Mouse (Mus musculus) C2C12 (cell line): Measurements from ENCODE around the gene Olfr67. TPM values are rescaled to one million over a fixed set of nuclear protein-coding genes. Genes with fewer than 3 reads are reported as not detected.
"Not testable (repeated sequence)": the region's sequence is repeated elsewhere in the genome, so short reads cannot be mapped to it uniquely, and the experiment has no call there.

Experiments
- H3K27me3 ChIP-seq: one replicate; pipeline ENCODE4 v1.6.1; 2011; ENCODE audit not compliant: control insufficient read depth, insufficient read depth, insufficient read length
- H3K36me3 ChIP-seq: one replicate; pipeline ENCODE4 v1.6.1; 2011; ENCODE audit not compliant: control insufficient read depth, insufficient read depth
- H3K4me3 ChIP-seq: one replicate; pipeline ENCODE4 v1.5.1; 2011; ENCODE audit warnings: mild to moderate bottlenecking, control low read depth; ENCODE audit not compliant: poor library complexity, insufficient read depth, severe bottlenecking
- H3K79me2 ChIP-seq: one replicate; pipeline ENCODE4 v1.6.1; 2011; ENCODE audit not compliant: control insufficient read depth, insufficient read depth
- H3K79me3 ChIP-seq: one replicate; pipeline ENCODE4 v1.6.1; 2011; ENCODE audit warnings: low read depth, control low read depth
- H3ac ChIP-seq: one replicate; pipeline ENCODE3; 2011; ENCODE audit warnings: low read depth; ENCODE audit not compliant: control insufficient read depth, insufficient read length
- CEBPB ChIP-seq: IDR thresholded peaks from one replicate; pipeline ENCODE4 v1.6.1; 2011; ENCODE audit warnings: low read depth, mild to moderate bottlenecking, control low read depth, moderate library complexity
- CTCF ChIP-seq: IDR thresholded peaks from one replicate; pipeline ENCODE4 v1.5.1; 2011; ENCODE audit not compliant: control insufficient read depth, insufficient read depth, insufficient read length
- FOSL1 ChIP-seq: IDR thresholded peaks from one replicate; pipeline ENCODE4 v1.8.0; 2011; ENCODE audit warnings: mild to moderate bottlenecking, low read length; ENCODE audit not compliant: poor library complexity, insufficient read depth, severe bottlenecking
- MAX ChIP-seq: IDR thresholded peaks from one replicate; pipeline ENCODE4 v1.6.1; 2011; ENCODE audit warnings: mild to moderate bottlenecking, control low read depth
- MYOD1 ChIP-seq: IDR thresholded peaks from one replicate; pipeline ENCODE4 v1.6.1; 2011; ENCODE audit warnings: low read depth; ENCODE audit not compliant: control insufficient read depth, insufficient read length
- MYOG ChIP-seq: IDR thresholded peaks from one replicate; pipeline ENCODE4 v1.6.1; 2011; ENCODE audit not compliant: control insufficient read depth, insufficient read length; ENCODE audit errors: extremely low read depth
- USF1 ChIP-seq: IDR thresholded peaks from one replicate; pipeline ENCODE4 v1.6.1; 2011; ENCODE audit warnings: low read depth, mild to moderate bottlenecking, control low read depth, moderate library complexity
- polyA plus RNA-seq: library from polyadenylated mRNA; unstranded; fragments of >200 nt; fragmentation: generic; extraction: Trizol; gene quantifications from one replicate; pipeline ENCODE4 v1.2.1, GENCODE M21; 2012; ENCODE audit warnings: missing spikeins

The Olfr67 gene
- polyA plus RNA-seq, 1 experiment: not detected

GRCm38 (mm10) chr7:103810296-103810695 is 18.7 kb upstream of the Olfr67 start:
- Histone ChIP-seq H3K79me3 (no peaks in the 10 kb centered on the region), H3K27me3 (no peaks in the 10 kb centered on the region), H3K4me3 (no peak overlapping the region), H3K79me2 (no peaks in the 10 kb centered on the region), H3K36me3 (no peaks in the 10 kb centered on the region), H3ac (no peak overlapping the region)
- TF ChIP-seq CEBPB (no peak), MYOD1 (no peak), USF1 (no peak), CTCF (no peak), MAX (no peak), MYOG (no peak), FOSL1 (no peak)

GRCm38 (mm10) chr7:103809801-103810155 is 18.2 kb upstream of the Olfr67 start:
- TF ChIP-seq FOSL1 (no peak), CTCF (no peak), MYOG (no peak), CEBPB (no peak), MYOD1 (no peak), MAX (no peak), USF1 (no peak)
- Histone ChIP-seq H3K79me3 (no peaks in the 10 kb centered on the region), H3ac (no peak overlapping the region), H3K79me2 (no peaks in the 10 kb centered on the region), H3K36me3 (no peaks in the 10 kb centered on the region), H3K27me3 (no peaks in the 10 kb centered on the region), H3K4me3 (no peak overlapping the region)

- no peak overlapping the region for H3K4me3 ChIP-seq
- H3K36me3 ChIP-seq: no peaks in the 10 kb centered on the region
- no peaks in the 10 kb centered on the region for H3K27me3 ChIP-seq
- no peaks in the 10 kb centered on the region for H3K79me2 ChIP-seq
- TF ChIP-seq USF1 (no peak), CTCF (no peak), MYOD1 (no peak), MAX (no peak), FOSL1 (no peak), MYOG (no peak), CEBPB (no peak)
- no peaks in the 10 kb centered on the region for H3K79me3 ChIP-seq
- H3ac ChIP-seq: no peak overlapping the region
Observed at GRCm38 (mm10) chr7:103808971-103809800, 17.6 kb upstream of the Olfr67 start.

- not testable (repeated sequence) for H3K79me3 ChIP-seq, H3ac ChIP-seq, H3K27me3 ChIP-seq, H3K79me2 ChIP-seq, H3K36me3 ChIP-seq, H3K4me3 ChIP-seq
Observed at GRCm38 (mm10) chr7:103808120-103808519, 16.5 kb upstream of the Olfr67 start.

- Histone ChIP-seq H3K4me3 (no peak overlapping the region), H3K27me3 (no peaks in the 10 kb centered on the region), H3K79me3 (no peaks in the 10 kb centered on the region), H3K79me2 (no peaks in the 10 kb centered on the region), H3ac (no peak overlapping the region), H3K36me3 (no peaks in the 10 kb centered on the region)
- TF ChIP-seq USF1 (no peak), MAX (no peak), CEBPB (no peak), CTCF (no peak), MYOD1 (no peak), FOSL1 (no peak), MYOG (no peak)
Observed at GRCm38 (mm10) chr7:103806856-103807255, 15.2 kb upstream of the Olfr67 start.

- Histone ChIP-seq H3K79me3 (no peaks in the 10 kb centered on the region), H3K79me2 (no peaks in the 10 kb centered on the region), H3K27me3 (no peaks in the 10 kb centered on the region), H3K36me3 (no peaks in the 10 kb centered on the region), H3ac (no peak overlapping the region), H3K4me3 (no peak overlapping the region)
- TF ChIP-seq CTCF (no peak), FOSL1 (no peak)
Observed at GRCm38 (mm10) chr7:103792669-103793388, 1.2 kb upstream of the Olfr67 start.
